Mouse (Mus musculus) CH12.LX (cell line): ENCODE results near the gene Adnp. TPM values are rescaled to one million over a fixed set of nuclear protein-coding genes. Genes with fewer than 3 reads are reported as not detected.
A peak's percentile ranks its signal among the peaks of the same experiment; 100 is the strongest.

Source experiments
- DNase-seq: peaks from one replicate; pipeline ENCODE4 v3.0.0-alpha.2; 2013; ENCODE audit errors: extremely low read depth
- H3K27ac ChIP-seq: 2 replicates; pipeline ENCODE4 v1.5.1; 2012; ENCODE audit warnings: low read depth, mild to moderate bottlenecking, control low read depth, moderate library complexity; ENCODE audit not compliant: insufficient read depth
- H3K27me3 ChIP-seq: replicated peaks from 2 replicates; pipeline ENCODE3; 2012; ENCODE audit warnings: inconsistent platforms
- H3K36me3 ChIP-seq, 2 experiments: replicated peaks in 1 of 2; 2 replicates each; pipeline versions ENCODE3 to v1.6.1; 2012; ENCODE audit warnings: inconsistent platforms in 1 of 2, low read length in 1 of 2, mild to moderate bottlenecking in 1 of 2, mixed read lengths in 1 of 2, moderate library complexity in 1 of 2; ENCODE audit not compliant: control insufficient read depth in 1 of 2, insufficient read depth in 1 of 2
- H3K4me1 ChIP-seq, 2 experiments: 2 replicates each; pipeline ENCODE4 v1.6.1; 2012; ENCODE audit warnings: inconsistent platforms in 1 of 2, moderate library complexity in 1 of 2; ENCODE audit not compliant: insufficient read depth in 2 of 2, control insufficient read depth in 1 of 2
- H3K4me2 ChIP-seq: 2 replicates; pipeline ENCODE4 v1.6.1; 2012; ENCODE audit warnings: low read depth, mild to moderate bottlenecking, control low read depth; ENCODE audit not compliant: poor library complexity, insufficient read depth, severe bottlenecking
- H3K4me3 ChIP-seq, 3 experiments: fragments of 150-350 bp in 1 of 3; sonication (generic) in 1 of 3; replicated peaks in 1 of 3; 2 replicates each; pipeline versions ENCODE3 to v1.5.1; 2011 to 2012; ENCODE audit warnings: low read depth in 2 of 3, low read length in 2 of 3, mild to moderate bottlenecking in 2 of 3, moderate library complexity in 2 of 3, control low read depth in 1 of 3, improper control_type of control experiment in 1 of 3, inconsistent platforms in 1 of 3, mixed read lengths in 1 of 3; ENCODE audit not compliant: poor library complexity in 1 of 3
- H3K79me2 ChIP-seq: replicated peaks from 2 replicates; pipeline ENCODE4 v1.6.1; 2012; ENCODE audit warnings: mild to moderate bottlenecking, moderate library complexity; ENCODE audit not compliant: control insufficient read depth, poor library complexity, insufficient read depth, severe bottlenecking; ENCODE audit errors: extremely low read depth
- H3K9ac ChIP-seq: 2 replicates; pipeline ENCODE4 v1.6.1; 2012; ENCODE audit warnings: low read depth, mild to moderate bottlenecking, control low read depth, moderate library complexity; ENCODE audit not compliant: insufficient read depth
- H3K9me3 ChIP-seq: replicated peaks from 2 replicates; pipeline ENCODE3; 2012; ENCODE audit warnings: low read length, inconsistent platforms, mixed read lengths
- BHLHE40 ChIP-seq: IDR thresholded peaks from 2 replicates; pipeline ENCODE4 v1.6.1; 2011; ENCODE audit warnings: mild to moderate bottlenecking, low read depth, low read length, improper control_type of control experiment
- CHD1 ChIP-seq: IDR thresholded peaks from 2 replicates; pipeline ENCODE4 v1.6.1; 2012; ENCODE audit warnings: low read depth, low read length, improper control_type of control experiment, inconsistent platforms
- CHD2 ChIP-seq: IDR thresholded peaks from 2 replicates; pipeline ENCODE4 v1.6.1; 2011; ENCODE audit warnings: low read length, improper control_type of control experiment
- E2F4 ChIP-seq: IDR thresholded peaks from 2 replicates; pipeline ENCODE4 v1.6.1; 2011; ENCODE audit warnings: low read depth, low read length, improper control_type of control experiment; ENCODE audit not compliant: insufficient replicate concordance
- ELF1 ChIP-seq: IDR thresholded peaks from 2 replicates; pipeline ENCODE4 v1.6.1; 2014; ENCODE audit warnings: low read depth, mild to moderate bottlenecking, inconsistent platforms, low read length, improper control_type of control experiment
- EP300 ChIP-seq: IDR thresholded peaks from 2 replicates; pipeline ENCODE4 v1.6.1; 2011; ENCODE audit warnings: low read length, improper control_type of control experiment
- ETS1 ChIP-seq: conservative IDR thresholded peaks from 2 replicates; pipeline ENCODE4 v1.6.1; 2012; ENCODE audit warnings: low read depth, mild to moderate bottlenecking, inconsistent platforms, low read length, improper control_type of control experiment, moderate library complexity
- GABPA ChIP-seq: IDR thresholded peaks from 2 replicates; pipeline ENCODE4 v1.6.1; 2012; ENCODE audit warnings: low read depth, low read length, improper control_type of control experiment, inconsistent platforms; ENCODE audit not compliant: insufficient replicate concordance
- HCFC1 ChIP-seq: IDR thresholded peaks from 2 replicates; pipeline ENCODE4 v1.6.1; 2012; ENCODE audit warnings: low read depth, mild to moderate bottlenecking, inconsistent platforms, low read length, improper control_type of control experiment
- IRF4 ChIP-seq: IDR thresholded peaks from 2 replicates; pipeline ENCODE4 v1.6.1; 2014; ENCODE audit warnings: low read depth, mild to moderate bottlenecking, inconsistent platforms, low read length, improper control_type of control experiment
- JUN ChIP-seq: IDR thresholded peaks from 2 replicates; pipeline ENCODE4 v1.6.1; 2011; ENCODE audit warnings: low read depth, mild to moderate bottlenecking, low read length, improper control_type of control experiment, moderate library complexity; ENCODE audit not compliant: insufficient read depth
- JUND ChIP-seq: conservative IDR thresholded peaks from 2 replicates; pipeline ENCODE4 v1.6.1; 2011; ENCODE audit warnings: low read depth, low read length, improper control_type of control experiment
- KAT2A ChIP-seq: IDR thresholded peaks from 2 replicates; pipeline ENCODE4 v1.6.1; 2012; ENCODE audit warnings: low read length, improper control_type of control experiment, inconsistent platforms; ENCODE audit not compliant: insufficient replicate concordance
- MAFK ChIP-seq: IDR thresholded peaks from 2 replicates; pipeline ENCODE4 v1.6.1; 2011; ENCODE audit warnings: low read length, improper control_type of control experiment; ENCODE audit not compliant: insufficient replicate concordance
- MAX ChIP-seq: IDR thresholded peaks from 2 replicates; pipeline ENCODE4 v1.6.1; 2011; ENCODE audit warnings: low read length, improper control_type of control experiment
- MAZ ChIP-seq: IDR thresholded peaks from 2 replicates; pipeline ENCODE4 v1.6.1; 2012; ENCODE audit warnings: low read depth, mild to moderate bottlenecking, inconsistent platforms, low read length, improper control_type of control experiment, moderate library complexity
- MXI1 ChIP-seq: IDR thresholded peaks from 2 replicates; pipeline ENCODE4 v1.6.1; 2011; ENCODE audit warnings: mild to moderate bottlenecking, low read depth, low read length, improper control_type of control experiment
- MYC ChIP-seq: IDR thresholded peaks from 2 replicates; pipeline ENCODE4 v1.6.1; 2011; ENCODE audit warnings: low read depth, mild to moderate bottlenecking, improper control_type of control experiment, low read length
- NELFE ChIP-seq: IDR thresholded peaks from 2 replicates; pipeline ENCODE4 v1.6.1; 2011; ENCODE audit warnings: low read depth, low read length, improper control_type of control experiment
- NRF1 ChIP-seq: IDR thresholded peaks from 2 replicates; pipeline ENCODE4 v1.6.1; 2014; ENCODE audit warnings: low read depth, mild to moderate bottlenecking, inconsistent platforms, low read length, improper control_type of control experiment, moderate library complexity
- PAX5 ChIP-seq: IDR thresholded peaks from 2 replicates; pipeline ENCODE4 v1.6.1; 2012; ENCODE audit warnings: low read length, inconsistent platforms, mixed read lengths
- POLR2A ChIP-seq: IDR thresholded peaks from 2 replicates; pipeline ENCODE4 v1.6.1; 2011; ENCODE audit warnings: low read depth, mild to moderate bottlenecking, improper control_type of control experiment, low read length
- POLR2AphosphoS2 ChIP-seq: IDR thresholded peaks from 2 replicates; pipeline ENCODE4 v1.6.1; 2011; ENCODE audit warnings: low read depth, low read length, improper control_type of control experiment
- RCOR1 ChIP-seq: conservative IDR thresholded peaks from 2 replicates; pipeline ENCODE4 v1.6.1; 2012; ENCODE audit warnings: low read depth, mild to moderate bottlenecking, inconsistent platforms, low read length, improper control_type of control experiment
- SIN3A ChIP-seq: IDR thresholded peaks from 2 replicates; pipeline ENCODE4 v1.6.1; 2012; ENCODE audit warnings: low read length, improper control_type of control experiment, inconsistent platforms
- SMC3 ChIP-seq: IDR thresholded peaks from 2 replicates; pipeline ENCODE4 v1.6.1; 2011; ENCODE audit warnings: low read depth, low read length, improper control_type of control experiment
- TBP ChIP-seq: conservative IDR thresholded peaks from 2 replicates; pipeline ENCODE4 v1.6.1; 2011; ENCODE audit warnings: low read depth, low read length, improper control_type of control experiment
- TCF12 ChIP-seq: IDR thresholded peaks from 2 replicates; pipeline ENCODE4 v1.6.1; 2014; ENCODE audit warnings: low read depth, mild to moderate bottlenecking, inconsistent platforms, low read length, improper control_type of control experiment
- UBTF ChIP-seq: IDR thresholded peaks from 2 replicates; pipeline ENCODE4 v1.6.1; 2012; ENCODE audit warnings: low read depth, mild to moderate bottlenecking, inconsistent platforms, low read length, improper control_type of control experiment, moderate library complexity
- USF1 ChIP-seq: IDR thresholded peaks from 2 replicates; pipeline ENCODE4 v1.6.1; 2014; ENCODE audit warnings: low read depth, mild to moderate bottlenecking, inconsistent platforms, low read length, improper control_type of control experiment
- USF2 ChIP-seq: conservative IDR thresholded peaks from 2 replicates; pipeline ENCODE4 v1.6.1; 2011; ENCODE audit warnings: low read depth, low read length, improper control_type of control experiment
- ZC3H11A ChIP-seq: IDR thresholded peaks from 2 replicates; pipeline ENCODE4 v1.6.1; 2012; ENCODE audit warnings: low read depth, mild to moderate bottlenecking, inconsistent platforms, low read length, improper control_type of control experiment
- ZKSCAN1 ChIP-seq: IDR thresholded peaks from 2 replicates; pipeline ENCODE4 v1.6.1; 2012; ENCODE audit warnings: low read depth, inconsistent platforms, low read length, improper control_type of control experiment, borderline replicate concordance
- ZMIZ1 ChIP-seq: IDR thresholded peaks from 2 replicates; pipeline ENCODE4 v1.6.1; 2012; ENCODE audit warnings: low read depth, mild to moderate bottlenecking, inconsistent platforms, low read length, improper control_type of control experiment
- ZNF384 ChIP-seq: IDR thresholded peaks from 2 replicates; pipeline ENCODE4 v1.6.1; 2012; ENCODE audit warnings: low read depth, low read length, improper control_type of control experiment, inconsistent platforms
- dilution Hi-C: fragments of 300-500 bp; cut with MboI; formaldehyde crosslinking; loops from 2 replicates; pipeline ENCODE4 v1.14.3; 2020; ENCODE audit warnings: low sequenced_read_pairs; ENCODE audit not compliant: extremely low pct_unique_long_range_greater_than_20kb, extremely low pct_ligation_motif_present
- in situ Hi-C: fragments of 300-500 bp; cut with MboI; formaldehyde crosslinking; loops from 3 replicates; pipeline ENCODE4 v1.14.3; 2019; ENCODE audit warnings: low sequenced_read_pairs, low pct_ligation_motif_present, low pct_unique_long_range_greater_than_20kb, mixed read lengths
- polyA plus RNA-seq: library from polyadenylated mRNA; unstranded; fragments of >175 nt; gene quantifications from 2 replicates; pipeline ENCODE4 v1.2.1, GENCODE M21; 2012; ENCODE audit warnings: low read depth; ENCODE audit not compliant: insufficient read length
- total RNA-seq, 2 experiments: library from RNA; depleted of rRNA; stranded (reverse); fragments of 300-350 nt in 1 of 2; fragments of >200 nt in 1 of 2; gene quantifications; 2 replicates each; pipeline ENCODE4 v1.2.3; 2012 to 2014

Adnp gene
- total and polyA plus RNA-seq, 3 experiments = 1.3 to 12.9 (median 3.3) TPM

GRCm38 (mm10) chr2:168205681-168206631, 956 bp downstream of the Adnp start (continued):
- TF ChIP-seq RCOR1 = no peak

GRCm38 (mm10) chr2:168205265-168205664, 1.6 kb downstream of the Adnp start:
- Histone ChIP-seq H3K27ac (peak overlapping the region; percentile 58; the same call in 1 of the 2 replicates), H3K4me2 (peak overlapping the region; percentile 80), H3K27me3 (no peaks in the 10 kb centered on the region), H3K9me3 (peaks cover 4% of the 10 kb centered on the region), H3K36me3 (peaks cover 26 to 64% of the 10 kb centered on the region in 2 experiments), H3K4me1 (peaks cover 13 to 56% of the 10 kb centered on the region in 2 experiments), H3K9ac (peak overlapping the region; percentile 94), H3K79me2 (peaks cover 59% of the 10 kb centered on the region), H3K4me3 (peak overlapping the region; percentile 94 to 100 (median 96))
- DNase-seq = peak; percentile 98
- dilution Hi-C loops = no loop called here
- in situ Hi-C loops = loop anchor here (5.0 kb wide), 1 partner anchor 93 kb away; no protein-coding TSS in a partner anchor
- peak; percentile 91; the same call in 1 of the 2 replicates for TF ChIP-seq CHD1
- TF ChIP-seq KAT2A = 0 out of 2 replicates have a peak, but pooled peaks have one; percentile 51
- TF ChIP-seq JUND = peak; percentile 60
- peak; percentile 93 for TF ChIP-seq MXI1
- no peak for TF ChIP-seq USF2
- TF ChIP-seq CHD2 = peak; percentile 98
- TF ChIP-seq NELFE = peak; percentile 84; the same call in 1 of the 2 replicates
- TF ChIP-seq MAZ = peak; percentile 95
- TF ChIP-seq PAX5 = no peak
- TF ChIP-seq UBTF = no peak
- peak; percentile 75 for TF ChIP-seq IRF4
- no peak; the same call in 1 of the 2 replicates for TF ChIP-seq POLR2AphosphoS2
- TF ChIP-seq BHLHE40 = peak; percentile 55
- TF ChIP-seq POLR2A = no peak
- no peak for TF ChIP-seq ZKSCAN1
- peak; percentile 61 for TF ChIP-seq ETS1
- no peak for TF ChIP-seq ZNF384
- TF ChIP-seq EP300 = 0 out of 2 replicates have a peak, but pooled peaks have one; percentile 16
- peak; percentile 73 for TF ChIP-seq HCFC1
- TF ChIP-seq GABPA = no peak
- TF ChIP-seq ZMIZ1 = no peak
- TF ChIP-seq NRF1 = no peak
- no peak for TF ChIP-seq JUN
- TF ChIP-seq MAX = no peak; the same call in none of the 2 replicates
- peak; percentile 78 for TF ChIP-seq ELF1
- peak; percentile 86 for TF ChIP-seq MYC
- no peak for TF ChIP-seq RCOR1
- TF ChIP-seq USF1 = no peak
- no peak for TF ChIP-seq E2F4
- no peak for TF ChIP-seq TBP
- TF ChIP-seq SIN3A = peak; percentile 98
- TF ChIP-seq ZC3H11A = no peak
- no peak for TF ChIP-seq MAFK
- TF ChIP-seq TCF12 = peak; percentile 86
- peak; percentile 68 for TF ChIP-seq SMC3
